Comparison of ENCODE assay signal across 8 mouse cellular contexts in genomic region chr10:88669719-88670118, GRCm38 (mm10). TPM values are rescaled to one million over a fixed set of nuclear protein-coding genes. Genes with fewer than 3 reads are reported as not detected.
DNase-seq lines count a peak whose midpoint lies in the region; ATAC-seq and TF ChIP-seq lines count a peak whose summit lies in the region.
"Had no signal": no experiment of that assay in that cellular context is flagged by ENCODE, and none has a peak within 500 bp of the region (broad histone marks: within the 10 kb centered on the region; RNA-seq: fewer than 3 reads in every experiment).

No protein-coding gene starts in this region.

- H3K36me3 ChIP-seq in CH12.LX (replicated peaks in 1 of 2; ENCODE audit: control insufficient read depth in 1 of 2, insufficient read depth in 1 of 2, low read length in 1 of 2), result no peaks in the 10 kb centered on the region
- H3K36me3 ChIP-seq in splenic B cell, adult 2 months (ENCODE audit: control insufficient read depth, insufficient read depth, low read length, poor library complexity, severe bottlenecking), result no peaks in the 10 kb centered on the region
- H3K36me3 ChIP-seq in hindbrain, embryonic 14.5 days (replicated peaks; ENCODE audit: control insufficient read depth, insufficient read depth), result no peaks in the 10 kb centered on the region
- H3K36me3 ChIP-seq: neural tube, embryonic 12.5 days had no signal

- peaks cover 2% of the 10 kb centered on the region for H3K9me3 ChIP-seq in CH12.LX (replicated peaks; ENCODE audit: low read length)
- H3K9me3 ChIP-seq in hindbrain, embryonic 14.5 days (ENCODE audit: control insufficient read depth, low read length), result no peaks in the 10 kb centered on the region
- H3K9me3 ChIP-seq: neural tube, embryonic 12.5 days had no signal

- no peak overlapping the region for H3K4me3 ChIP-seq in CH12.LX (replicated peaks in 1 of 3; ENCODE audit: low read depth in 2 of 3, low read length in 2 of 3, poor library complexity in 1 of 3)
- no peak overlapping the region for H3K4me3 ChIP-seq in layer of hippocampus, adult 2 months
- no peak overlapping the region for H3K4me3 ChIP-seq in hindbrain, embryonic 14.5 days (replicated peaks; ENCODE audit: low read length)
- H3K4me3 ChIP-seq: neural tube, embryonic 12.5 days had no signal

- TF ChIP-seq EP300 in CH12.LX (IDR thresholded peaks at IDR 0.05; ENCODE audit: low read length), result no peak

- no peaks in the 10 kb centered on the region for H3K79me2 ChIP-seq in CH12.LX (replicated peaks; ENCODE audit: control insufficient read depth, extremely low read depth, insufficient read depth, poor library complexity, severe bottlenecking)

- dilution Hi-C loops in CH12.LX (cut with MboI; ENCODE audit: extremely low pct_ligation_motif_present, extremely low pct_unique_long_range_greater_than_20kb, low sequenced_read_pairs), result no loop called here

- DNase-seq in kidney, postnatal 10 days, result peak; percentile 49
- DNase-seq in kidney, adult 11 months, result no peak
- peak; percentile 12 for DNase-seq in CH12.LX (ENCODE audit: extremely low read depth)
- DNase-seq in layer of hippocampus, adult 2 months (ENCODE audit: low spot score in 2 of 2), result peak; percentile 37 to 66
- DNase-seq in splenic B cell, adult 2 months (ENCODE audit: low read depth, low spot score), result peak; percentile 47
- no peak for DNase-seq in hindbrain, embryonic 14.5 days (ENCODE audit: low spot score)

- 37% methylated on average over 1 of the region's 1 CpGs for WGBS in hindbrain, embryonic 14.5 days

- in situ Hi-C loops in CH12.LX (cut with MboI; ENCODE audit: low pct_ligation_motif_present, low pct_unique_long_range_greater_than_20kb, low sequenced_read_pairs), result no loop called here

- no peaks in the 10 kb centered on the region for H3K4me1 ChIP-seq in CH12.LX (ENCODE audit: control insufficient read depth in 1 of 2, insufficient read depth in 2 of 2)
- H3K4me1 ChIP-seq in hindbrain, embryonic 14.5 days (replicated peaks; ENCODE audit: control insufficient read depth, insufficient read depth, low read length), result no peaks in the 10 kb centered on the region
- H3K4me1 ChIP-seq: neural tube, embryonic 12.5 days had no signal

- no peak overlapping the region for H3K27ac ChIP-seq in CH12.LX (ENCODE audit: insufficient read depth, low read depth)
- H3K27ac ChIP-seq in layer of hippocampus, adult 2 months, result no peak overlapping the region
- H3K27ac ChIP-seq in hindbrain, embryonic 14.5 days, result no peak overlapping the region
- H3K27ac ChIP-seq: neural tube, embryonic 12.5 days had no signal

- ATAC-seq in activated CD4-positive, CD25-positive, alpha-beta regulatory T cell, adult 4 months, result peak; percentile 49
- ATAC-seq in hindbrain, embryonic 14.5 days (ENCODE audit: low FRiP score), result no peak

- no peaks in the 10 kb centered on the region for H3K27me3 ChIP-seq in CH12.LX (replicated peaks)
- no peaks in the 10 kb centered on the region for H3K27me3 ChIP-seq in splenic B cell, adult 2 months (ENCODE audit: control insufficient read depth, insufficient read depth, low read length, poor library complexity, severe bottlenecking)
- no peaks in the 10 kb centered on the region for H3K27me3 ChIP-seq in hindbrain, embryonic 14.5 days (ENCODE audit: control insufficient read depth, insufficient read depth, low read length)
- H3K27me3 ChIP-seq: neural tube, embryonic 12.5 days had no signal

- TF ChIP-seq POLR2A in CH12.LX (IDR thresholded peaks at IDR 0.05; ENCODE audit: low read depth, low read length), result no peak

- peak in 1 of 2 experiments; percentile 83; a peak in 2 of 4 replicates for TF ChIP-seq CTCF in CH12.LX (conservative IDR thresholded peaks at IDR 0.05 in 1 of 2, IDR thresholded peaks at IDR 0.05 in 1 of 2; ENCODE audit: low read depth in 2 of 2, low read length in 2 of 2)
- TF ChIP-seq CTCF in layer of hippocampus, adult 2 months (conservative IDR thresholded peaks at IDR 0.05), result peak; percentile 90

- TF ChIP-seq RAD21 in CH12.LX (IDR thresholded peaks at IDR 0.05; ENCODE audit: low read depth, low read length), result peak; percentile 89

- H3K4me2 ChIP-seq in CH12.LX (ENCODE audit: insufficient read depth, low read depth, poor library complexity, severe bottlenecking), result no peak overlapping the region
- no peak overlapping the region for H3K4me2 ChIP-seq in hindbrain, embryonic 14.5 days (replicated peaks)
- H3K4me2 ChIP-seq: neural tube, embryonic 12.5 days had no signal

- no peak overlapping the region for H3K9ac ChIP-seq in CH12.LX (ENCODE audit: insufficient read depth, low read depth)
- H3K9ac ChIP-seq in hindbrain, embryonic 14.5 days, result no peak overlapping the region
- H3K9ac ChIP-seq: neural tube, embryonic 12.5 days had no signal

TF ChIP-seq in CH12.LX, 34 proteins besides CTCF, POLR2A, EP300 and RAD21:
- TF ChIP-seq GABPA (IDR thresholded peaks at IDR 0.05; ENCODE audit: insufficient replicate concordance, low read depth, low read length) (no peak), ZC3H11A (IDR thresholded peaks at IDR 0.05; ENCODE audit: low read depth, low read length) (peak; percentile 47; the same call in 1 of the 2 replicates), SMC3 (IDR thresholded peaks at IDR 0.05; ENCODE audit: low read depth, low read length) (peak; percentile 83), JUN (IDR thresholded peaks at IDR 0.05; ENCODE audit: insufficient read depth, low read depth, low read length) (no peak), PAX5 (IDR thresholded peaks at IDR 0.05; ENCODE audit: low read length) (no peak), IRF4 (IDR thresholded peaks at IDR 0.05; ENCODE audit: low read depth, low read length) (0 out of 2 replicates have a peak, but pooled peaks have one; percentile 23)

RNA-seq across cellular contexts. Expression of gene Spic, which starts 15.1 kb away (rescaled TPM):
- total RNA-seq in CH12.LX (2012; rRNA removed) (0.08 and 0.13 TPM in 2 replicates), CH12.LX (2014; rRNA removed) (0.97 and 1.2 TPM in 2 replicates)
- 1.1 and 1.3 TPM in 2 replicates for polyA plus RNA-seq in CH12.LX (2012; ENCODE audit: insufficient read length, low read depth)
- 1 to 10 TPM in 1 of 2 experiments, not detected in 1; 3.4 TPM for polyA plus RNA-seq in activated CD4-positive, CD25-positive, alpha-beta regulatory T cell, adult 4 months (2017; shearing (Covaris generic))
- total RNA-seq in layer of hippocampus, adult 2 months (2021), result not detected
- polyA plus RNA-seq in hindbrain, embryonic 14.5 days (2014; fragmentation: Nextera tagmentation; extraction: Ambion mirVana), result 0.17 TPM in 1 of 2 replicates, not detected in the other
- polyA plus RNA-seq: neural tube, embryonic 12.5 days had no signal

Comparison
In these comparisons a context has a peak if more than half of its experiments do, and no peak if none do; other contexts are left out.
1. DNase-seq: peak in kidney, postnatal 10 days (single experiment), CH12.LX (single experiment), layer of hippocampus, adult 2 months (2 of 2) and splenic B cell, adult 2 months (single experiment); none in kidney, adult 11 months (single experiment) and hindbrain, embryonic 14.5 days (single experiment).